Mouse (Mus musculus) stomach, adult 2 months (tissue): ENCODE measurements around the gene Abl2. TPM values are rescaled to one million over a fixed set of nuclear protein-coding genes. Genes with fewer than 3 reads are reported as not detected.

ENCODE experiments used
- polyA plus RNA-seq: library from polyadenylated mRNA; depleted of rRNA; stranded (reverse); fragments of >200 nt; gene quantifications from 2 replicates; pipeline ENCODE4 v1.2.3, GENCODE M21; 2012; rRNA removed

Gene Abl2
- 0.69 and 2.3 TPM in 2 replicates for polyA plus RNA-seq

GRCm38 (mm10) chr1:156558024-156558930 lies at the start of gene Abl2:
TSS of gene Abl2 (plus strand) at chr1:156558786.

GRCm38 (mm10) chr1:156523842-156524241 lies 34.7 kb upstream of the Abl2 start, which contains the start of gene Gm10031:
TSS of gene Gm10031 (plus strand) at chr1:156524012.

GRCm38 (mm10) chr1:156674195-156675000 lies 115.8 kb downstream of the Abl2 start, which contains the start of gene Tor3a:
TSS of gene Tor3a (minus strand) at chr1:156674356.

Other genes with a start within 250 kb of the Abl2 start
- 0.02 and 0.24 TPM in 2 replicates for gene Nphs2, start 248.1 kb upstream of the Abl2 start, polyA plus RNA-seq
- gene Gm2000, start 192.7 kb upstream of the Abl2 start, polyA plus RNA-seq, result 1.4 and 2.3 TPM in 2 replicates
- gene Axdnd1, start 137.6 kb upstream of the Abl2 start, polyA plus RNA-seq, result not detected in 2 replicates
- 4.9 and 7.4 TPM in 2 replicates for gene Soat1, start 84.5 kb upstream of the Abl2 start, polyA plus RNA-seq
- 9.1 and 11.2 TPM in 2 replicates for gene Gm10031, start 34.8 kb upstream of the Abl2 start, polyA plus RNA-seq
- 30.5 and 53.4 TPM in 2 replicates for gene Tor3a, start 115.6 kb downstream of the Abl2 start, polyA plus RNA-seq
- 6.5 and 10.5 TPM in 2 replicates for gene Fam20b, start 160.3 kb downstream of the Abl2 start, polyA plus RNA-seq